Mouse (Mus musculus): ENCODE results near the gene Hist1h2ah. TPM values are rescaled to one million over a fixed set of nuclear protein-coding genes. Genes with fewer than 3 reads are reported as not detected.

Gene Hist1h2ah
- polyA plus RNA-seq, 1 experiment, result not detected

GRCm38 (mm10) chr13:22013716-22014115, 21.7 kb downstream of the Hist1h2ah start:
- Histone ChIP-seq H3K27ac (ENCODE audit: insufficient read depth, low read length) (no peak overlapping the region), H3K4me1 (ENCODE audit: control insufficient read depth, insufficient read depth, low read length) (peaks cover 3% of the 10 kb centered on the region; the same call in 1 of the 2 replicates), H3K4me3 (ENCODE audit: insufficient read depth, low read length) (no peak overlapping the region)
- no peak for TF ChIP-seq CTCF (IDR thresholded peaks at IDR 0.05; ENCODE audit: borderline replicate concordance, insufficient read depth, low read length)
- no peak for TF ChIP-seq POLR2A (IDR thresholded peaks at IDR 0.05; ENCODE audit: low read depth, low read length)

- H3K27ac ChIP-seq (ENCODE audit: insufficient read depth, low read length), result no peak within 1 kb of the TSS
- H3K4me3 ChIP-seq (ENCODE audit: insufficient read depth, low read length), result no peak within 1 kb of the TSS
- TF ChIP-seq POLR2A (IDR thresholded peaks at IDR 0.05; ENCODE audit: low read depth, low read length), result no peak
- no peak for TF ChIP-seq CTCF (IDR thresholded peaks at IDR 0.05; ENCODE audit: borderline replicate concordance, insufficient read depth, low read length)
- peaks cover 3% of the 10 kb centered on the region; the same call in 1 of the 2 replicates for H3K4me1 ChIP-seq (ENCODE audit: control insufficient read depth, insufficient read depth, low read length)
These were observed 25.7 kb downstream of the Hist1h2ah start, which contains the start of gene Prss16 for GRCm38 (mm10) chr13:22009642-22010041. TSS of gene Prss16 (minus strand) at chr13:22009742.

- TF ChIP-seq POLR2A (IDR thresholded peaks at IDR 0.05; ENCODE audit: low read depth, low read length) (no peak), CTCF (IDR thresholded peaks at IDR 0.05; ENCODE audit: borderline replicate concordance, insufficient read depth, low read length) (no peak)
- no peak overlapping the region for H3K4me3 ChIP-seq (ENCODE audit: insufficient read depth, low read length)
- H3K4me1 ChIP-seq (ENCODE audit: control insufficient read depth, insufficient read depth, low read length), result 0 out of 2 replicates have a peak, but pooled peaks cover 2% of the 10 kb centered on the region
- no peak overlapping the region for H3K27ac ChIP-seq (ENCODE audit: insufficient read depth, low read length)
These were observed 26.7 kb downstream of the Hist1h2ah start for GRCm38 (mm10) chr13:22008707-22009106.

- TF ChIP-seq CTCF (IDR thresholded peaks at IDR 0.05; ENCODE audit: borderline replicate concordance, insufficient read depth, low read length) (no peak), POLR2A (IDR thresholded peaks at IDR 0.05; ENCODE audit: low read depth, low read length) (no peak)
- Histone ChIP-seq H3K27ac (ENCODE audit: insufficient read depth, low read length) (no peak overlapping the region), H3K4me3 (ENCODE audit: insufficient read depth, low read length) (no peak overlapping the region), H3K4me1 (ENCODE audit: control insufficient read depth, insufficient read depth, low read length) (0 out of 2 replicates have a peak, but pooled peaks cover 2% of the 10 kb centered on the region)
These were observed 27.5 kb downstream of the Hist1h2ah start for GRCm38 (mm10) chr13:22007872-22008271.

GRCm38 (mm10) chr13:22007121-22007510, 28.3 kb downstream of the Hist1h2ah start:
- no peak for TF ChIP-seq CTCF (IDR thresholded peaks at IDR 0.05; ENCODE audit: borderline replicate concordance, insufficient read depth, low read length)
- TF ChIP-seq POLR2A (IDR thresholded peaks at IDR 0.05; ENCODE audit: low read depth, low read length), result no peak
- Histone ChIP-seq H3K4me3 (ENCODE audit: insufficient read depth, low read length) (peak overlapping the region; percentile 68), H3K27ac (ENCODE audit: insufficient read depth, low read length) (no peak overlapping the region), H3K4me1 (ENCODE audit: control insufficient read depth, insufficient read depth, low read length) (0 out of 2 replicates have a peak, but pooled peaks cover 2% of the 10 kb centered on the region)

DNA sequence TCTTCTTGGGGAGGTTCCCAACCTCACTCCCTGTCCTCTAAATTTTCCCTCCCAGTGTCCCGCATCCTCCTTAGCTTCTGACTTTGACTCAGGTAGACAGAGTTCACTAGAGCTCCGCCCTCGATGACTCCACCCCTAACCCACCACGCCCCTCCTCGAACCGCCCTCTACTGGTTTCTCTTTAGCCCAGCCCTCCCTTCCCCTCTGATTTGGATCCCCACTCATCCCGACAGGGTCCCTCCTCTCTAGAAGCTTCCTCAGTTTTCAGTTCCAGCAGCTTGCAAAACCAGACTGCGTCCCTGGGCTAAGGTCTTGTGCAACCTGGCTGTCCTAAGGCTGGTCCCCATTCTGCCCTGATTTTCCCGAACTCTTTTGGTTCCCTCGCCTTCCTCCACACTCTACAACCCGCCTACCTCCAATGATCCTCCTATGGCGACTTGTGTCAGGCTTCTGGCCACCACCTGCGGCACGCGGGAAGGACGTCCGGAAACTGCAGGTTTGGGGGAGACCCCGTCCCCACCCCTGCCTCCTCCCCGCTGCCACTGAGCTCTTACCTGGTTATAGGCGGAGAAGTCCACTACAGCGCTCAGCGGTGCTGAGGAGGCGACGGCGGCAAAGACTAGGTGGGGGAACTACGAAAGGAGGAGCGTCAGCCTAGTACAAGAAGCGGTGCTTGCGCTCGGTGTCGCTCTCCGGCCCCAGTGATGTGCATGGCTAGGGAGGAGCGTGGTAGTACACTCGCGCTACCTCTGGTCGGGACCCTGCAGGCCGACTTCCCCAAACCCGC, 28.8 kb downstream of the Hist1h2ah start:
- Histone ChIP-seq H3K4me3 (ENCODE audit: insufficient read depth, low read length) (peak overlapping the region; percentile 68), H3K4me1 (ENCODE audit: control insufficient read depth, insufficient read depth, low read length) (0 out of 2 replicates have a peak, but pooled peaks cover 2% of the 10 kb centered on the region), H3K27ac (ENCODE audit: insufficient read depth, low read length) (no peak overlapping the region)
- TF ChIP-seq CTCF (IDR thresholded peaks at IDR 0.05; ENCODE audit: borderline replicate concordance, insufficient read depth, low read length), result no peak
- TF ChIP-seq POLR2A (IDR thresholded peaks at IDR 0.05; ENCODE audit: low read depth, low read length), result no peak; the same call in 1 of the 2 replicates

- Histone ChIP-seq H3K27ac (ENCODE audit: insufficient read depth, low read length) (no peak overlapping the region), H3K4me1 (ENCODE audit: control insufficient read depth, insufficient read depth, low read length) (0 out of 2 replicates have a peak, but pooled peaks cover 2% of the 10 kb centered on the region), H3K4me3 (ENCODE audit: insufficient read depth, low read length) (peak overlapping the region; percentile 68)
- no peak for TF ChIP-seq CTCF (IDR thresholded peaks at IDR 0.05; ENCODE audit: borderline replicate concordance, insufficient read depth, low read length)
- no peak for TF ChIP-seq POLR2A (IDR thresholded peaks at IDR 0.05; ENCODE audit: low read depth, low read length)
These were observed 29.6 kb downstream of the Hist1h2ah start for GRCm38 (mm10) chr13:22005605-22006333.

- H3K4me1 ChIP-seq (ENCODE audit: control insufficient read depth, insufficient read depth, low read length), result no peaks in the 10 kb centered on the region
- no peak overlapping the region for H3K27ac ChIP-seq (ENCODE audit: insufficient read depth, low read length)
- no peak overlapping the region for H3K4me3 ChIP-seq (ENCODE audit: insufficient read depth, low read length)
- TF ChIP-seq CTCF (IDR thresholded peaks at IDR 0.05; ENCODE audit: borderline replicate concordance, insufficient read depth, low read length), result no peak
- TF ChIP-seq POLR2A (IDR thresholded peaks at IDR 0.05; ENCODE audit: low read depth, low read length), result no peak
These were observed 33.5 kb downstream of the Hist1h2ah start for GRCm38 (mm10) chr13:22001823-22002222.

DNA sequence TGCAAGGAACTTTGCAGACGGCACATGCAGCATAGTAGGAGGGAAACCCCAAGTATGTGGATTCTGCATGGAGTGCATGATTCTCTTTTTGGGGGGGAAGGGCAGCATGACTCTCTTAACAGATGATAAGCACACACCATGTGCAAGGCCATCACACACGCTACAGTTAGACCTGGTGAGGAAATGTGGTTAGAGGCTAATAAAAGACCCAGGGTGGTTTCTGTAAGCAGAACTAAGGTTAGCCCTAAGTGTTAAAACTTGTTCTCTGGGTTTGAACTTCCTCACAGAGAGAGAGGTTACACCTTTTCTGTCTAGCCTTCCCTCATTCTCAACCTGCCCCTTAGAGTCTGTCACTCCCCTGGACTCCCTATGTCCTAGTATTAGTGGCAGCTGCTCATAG, 34.0 kb downstream of the Hist1h2ah start:
- Histone ChIP-seq H3K4me3 (ENCODE audit: insufficient read depth, low read length) (no peak overlapping the region), H3K4me1 (ENCODE audit: control insufficient read depth, insufficient read depth, low read length) (no peaks in the 10 kb centered on the region), H3K27ac (ENCODE audit: insufficient read depth, low read length) (no peak overlapping the region)
- no peak for TF ChIP-seq POLR2A (IDR thresholded peaks at IDR 0.05; ENCODE audit: low read depth, low read length)
- no peak for TF ChIP-seq CTCF (IDR thresholded peaks at IDR 0.05; ENCODE audit: borderline replicate concordance, insufficient read depth, low read length)

Data from embryonic fibroblast, embryonic 13.5 days (primary cell).